Mouse (Mus musculus) heart, postnatal 10 days (tissue): Measurements from ENCODE around the gene Chil5. TPM values are rescaled to one million over a fixed set of nuclear protein-coding genes. Genes with fewer than 3 reads are reported as not detected.

Experiments used
- total RNA-seq, 2 experiments: library from RNA; stranded (reverse); gene quantifications; 2 replicates each; pipeline ENCODE4 v1.2.3; 2021

Chil5 gene
- total RNA-seq, 2 experiments from 2014 or later: not detected

Other genes starting within 250 kb of the Chil5 start
- gene Rap1a, start 231.5 kb downstream of the Chil5 start, total RNA-seq: 100 to 1,000 TPM; 127 to 130 TPM
- under 1 TPM in 1 of 2 experiments, not detected in 1; 0.26 TPM for gene Adora3, start 162.0 kb downstream of the Chil5 start, total RNA-seq
- not detected for gene Tmigd3, start 161.9 kb downstream of the Chil5 start, total RNA-seq
- gene I830077J02Rik, start 100.2 kb downstream of the Chil5 start, total RNA-seq: 1 to 10 TPM in 1 of 2 experiments, under 1 TPM in 1; 0.69 to 1.3 TPM
- 10 to 100 TPM; 47.7 to 54.4 TPM for gene Wdr77, start 73.4 kb downstream of the Chil5 start, total RNA-seq
- 100 to 1,000 TPM; 916 to 930 TPM for gene Atp5f1, start 72.7 kb downstream of the Chil5 start, total RNA-seq
- gene Ovgp1, start 59.1 kb downstream of the Chil5 start, total RNA-seq: under 1 TPM; 0.15 to 0.24 TPM
- gene Pifo, start 18.2 kb downstream of the Chil5 start, total RNA-seq: not detected
- gene Chia1, start 80.4 kb upstream of the Chil5 start, total RNA-seq: not detected
- gene Chil3, start 134.8 kb upstream of the Chil5 start, total RNA-seq: not detected
- not detected for gene Chil4, start 186.7 kb upstream of the Chil5 start, total RNA-seq